Mouse (Mus musculus): ENCODE measurements around the gene Rab3d.
"Not testable (repeated sequence)": the region's sequence is repeated elsewhere in the genome, so short reads cannot be mapped to it uniquely, and the experiment has no call there.

Gene Rab3d

GRCm38 (mm10) chr9:21909474-21910223 lies 8.3 kb downstream of the Rab3d start:
- DNase-seq (ENCODE audit: low read depth), result no peak

- DNase-seq (ENCODE audit: low read depth), result peak; percentile 38
Measured at GRCm38 (mm10) chr9:21908216-21908615, 9.8 kb downstream of the Rab3d start.

GRCm38 (mm10) chr9:21904031-21904430 lies 14.0 kb downstream of the Rab3d start:
- DNase-seq (ENCODE audit: low read depth), result no peak

- DNase-seq (ENCODE audit: low read depth), result peak; percentile 77
Measured at GRCm38 (mm10) chr9:21901223-21901820, 16.7 kb downstream of the Rab3d start.

- no peak for DNase-seq (ENCODE audit: low read depth)
Measured at GRCm38 (mm10) chr9:21889229-21889628, 28.8 kb downstream of the Rab3d start.

GRCm38 (mm10) chr9:21876601-21877000 lies 41.4 kb downstream of the Rab3d start:
- DNase-seq (ENCODE audit: low read depth), result peak; percentile 24

- DNase-seq (ENCODE audit: low read depth), result no peak
Measured at GRCm38 (mm10) chr9:21872204-21872603, 45.8 kb downstream of the Rab3d start.

- peak; percentile 70 for DNase-seq (ENCODE audit: low read depth)
Measured at GRCm38 (mm10) chr9:21870879-21871524, 47.0 kb downstream of the Rab3d start.

GRCm38 (mm10) chr9:21869290-21869689 lies 48.7 kb downstream of the Rab3d start:
- peak; percentile 34 for DNase-seq (ENCODE audit: low read depth)

GRCm38 (mm10) chr9:21867726-21868125 lies 50.3 kb downstream of the Rab3d start:
- DNase-seq (ENCODE audit: low read depth), result no peak

GRCm38 (mm10) chr9:21866641-21867040 lies 51.4 kb downstream of the Rab3d start:
- no peak for DNase-seq (ENCODE audit: low read depth)

GRCm38 (mm10) chr9:21865673-21866398 lies 52.2 kb downstream of the Rab3d start:
- DNase-seq (ENCODE audit: low read depth), result no peak

- DNase-seq (ENCODE audit: low read depth), result no peak
Measured at GRCm38 (mm10) chr9:21862181-21862580, 55.8 kb downstream of the Rab3d start.

GRCm38 (mm10) chr9:21860349-21860748 lies 57.6 kb downstream of the Rab3d start:
- not testable (repeated sequence) for DNase-seq (ENCODE audit: low read depth)

GRCm38 (mm10) chr9:21859606-21860005 lies 58.4 kb downstream of the Rab3d start:
- no peak for DNase-seq (ENCODE audit: low read depth)

GRCm38 (mm10) chr9:21858084-21858483 lies 59.9 kb downstream of the Rab3d start:
- DNase-seq (ENCODE audit: low read depth), result no peak

GRCm38 (mm10) chr9:21857501-21857900 lies 60.5 kb downstream of the Rab3d start:
- DNase-seq (ENCODE audit: low read depth), result no peak
